Mouse (Mus musculus): ENCODE measurements at regions not wholly inside any gene's neighbourhood (a gene's known extent, or its start where the extent isn't known, plus 50 kb on each side); places are given as distances from the start of the nearest gene placed in this dataset.

DNA sequence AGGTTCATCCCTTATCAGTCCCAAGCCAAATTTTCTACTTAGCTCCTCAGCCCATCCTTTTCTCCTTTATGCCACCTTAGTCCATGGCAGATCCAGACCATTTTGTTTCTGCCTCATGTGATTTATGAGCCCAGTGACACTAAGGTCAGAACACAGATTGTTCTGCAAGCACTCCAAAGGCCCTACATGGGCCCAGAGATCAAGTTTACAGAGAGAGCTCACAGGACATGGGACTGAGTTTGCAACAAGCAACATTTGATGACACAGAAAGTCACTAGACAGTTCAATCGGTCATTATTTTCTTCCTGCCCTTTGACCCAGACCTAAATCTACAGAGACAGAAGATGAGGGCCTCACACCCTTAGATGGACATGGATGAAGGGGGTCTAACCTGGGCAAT is 431.5 kb downstream of the Ets1 start:
- TF ChIP-seq CTCF (conservative IDR thresholded peaks at IDR 0.05 in 1 of 2, IDR thresholded peaks at IDR 0.05 in 1 of 2; ENCODE audit: low read depth in 2 of 2, low read length in 2 of 2), result no peak
- TF ChIP-seq EP300 (IDR thresholded peaks at IDR 0.05; ENCODE audit: low read length), result no peak
- no peak for TF ChIP-seq UBTF (IDR thresholded peaks at IDR 0.05; ENCODE audit: low read depth, low read length)
- TF ChIP-seq PAX5 (IDR thresholded peaks at IDR 0.05; ENCODE audit: low read length), result no peak
- TF ChIP-seq ZMIZ1 (IDR thresholded peaks at IDR 0.05; ENCODE audit: low read depth, low read length), result no peak
- TF ChIP-seq POLR2A (IDR thresholded peaks at IDR 0.05; ENCODE audit: low read depth, low read length), result no peak
- TF ChIP-seq NRF1 (IDR thresholded peaks at IDR 0.05; ENCODE audit: low read depth, low read length), result no peak
- TF ChIP-seq MYC (IDR thresholded peaks at IDR 0.05; ENCODE audit: low read depth, low read length), result no peak
- TF ChIP-seq JUND (conservative IDR thresholded peaks at IDR 0.05; ENCODE audit: low read depth, low read length), result no peak
